Mouse (Mus musculus) MEL (cell line): ENCODE results near the gene Cd83. TPM values are rescaled to one million over a fixed set of nuclear protein-coding genes. Genes with fewer than 3 reads are reported as not detected.

Experiments
- DNase-seq: peaks from one replicate; pipeline ENCODE4 v3.0.0; 2011; ENCODE audit warnings: low read depth, low spot score
- H3K27ac ChIP-seq: 2 replicates; pipeline ENCODE4 v1.5.1; 2012; ENCODE audit warnings: low read depth, mild to moderate bottlenecking, control low read depth, low read length, moderate library complexity; ENCODE audit not compliant: control insufficient read depth
- H3K27me3 ChIP-seq, 2 experiments: fragments of 150-350 bp in 1 of 2; sonication (generic) in 1 of 2; 2 replicates each; pipeline ENCODE4 v1.6.1; 2012; ENCODE audit warnings: low read length in 2 of 2, mild to moderate bottlenecking in 2 of 2, improper control_type of control experiment in 1 of 2, moderate library complexity in 1 of 2; ENCODE audit not compliant: insufficient read depth in 2 of 2, control insufficient read depth in 1 of 2
- H3K36me3 ChIP-seq, 2 experiments: 2 replicates each; pipeline ENCODE4 v1.6.1; 2012 to 2014; ENCODE audit warnings: low read length in 2 of 2, improper control_type of control experiment in 1 of 2, inconsistent platforms in 1 of 2, mild to moderate bottlenecking in 1 of 2; ENCODE audit not compliant: insufficient read depth in 2 of 2, control insufficient read depth in 1 of 2
- H3K4me1 ChIP-seq, 2 experiments: fragments of 150-350 bp in 1 of 2; sonication (generic) in 1 of 2; 2 replicates each; pipeline ENCODE4 v1.6.1; 2012; ENCODE audit warnings: low read length in 2 of 2, improper control_type of control experiment in 1 of 2, mild to moderate bottlenecking in 1 of 2; ENCODE audit not compliant: insufficient read depth in 2 of 2, control insufficient read depth in 1 of 2
- H3K4me3 ChIP-seq, 2 experiments: fragments of 150-350 bp in 1 of 2; sonication (generic) in 1 of 2; 2 replicates each; pipeline ENCODE4 v1.5.1; 2012; ENCODE audit warnings: low read depth in 2 of 2, low read length in 2 of 2, mild to moderate bottlenecking in 2 of 2, moderate library complexity in 2 of 2, control low read depth in 1 of 2, improper control_type of control experiment in 1 of 2; ENCODE audit not compliant: control insufficient read depth in 1 of 2, insufficient read depth in 1 of 2
- H3K79me2 ChIP-seq: 2 replicates; pipeline ENCODE4 v1.6.1; 2012; ENCODE audit warnings: mild to moderate bottlenecking, low read length, moderate library complexity; ENCODE audit not compliant: control insufficient read depth, poor library complexity, insufficient read depth
- H3K9ac ChIP-seq: 2 replicates; pipeline ENCODE4 v1.6.1; 2012; ENCODE audit warnings: low read depth, mild to moderate bottlenecking, control low read depth, low read length, moderate library complexity; ENCODE audit not compliant: control insufficient read depth, poor library complexity, severe bottlenecking
- H3K9me3 ChIP-seq: fragments of 150-350 bp; sonication (generic); replicated peaks from 2 replicates; pipeline ENCODE4 v1.6.1; 2012; ENCODE audit warnings: mild to moderate bottlenecking, low read length, improper control_type of control experiment, moderate library complexity; ENCODE audit not compliant: insufficient read depth
- BHLHE40 ChIP-seq: IDR thresholded peaks from 2 replicates; pipeline ENCODE4 v1.6.1; 2012; ENCODE audit warnings: low read depth, mild to moderate bottlenecking, inconsistent platforms, low read length, improper control_type of control experiment, borderline replicate concordance
- CHD1 ChIP-seq: IDR thresholded peaks from 2 replicates; pipeline ENCODE4 v1.6.1; 2012; ENCODE audit warnings: low read depth, mild to moderate bottlenecking, inconsistent platforms, low read length, improper control_type of control experiment
- CTCF ChIP-seq, 3 experiments: IDR thresholded peaks in 2 of 3; conservative IDR thresholded peaks in 1 of 3; 2 replicates each; pipeline ENCODE4 v1.5.1; 2011 to 2012; ENCODE audit warnings: low read length in 3 of 3, low read depth in 2 of 3, mild to moderate bottlenecking in 2 of 3, improper control_type of control experiment in 1 of 3, inconsistent platforms in 1 of 3, mixed read lengths in 1 of 3, moderate library complexity in 1 of 3; ENCODE audit not compliant: control insufficient read depth in 1 of 3, insufficient read depth in 1 of 3, poor library complexity in 1 of 3, severe bottlenecking in 1 of 3
- EP300 ChIP-seq, 2 experiments: IDR thresholded peaks; 2 replicates each; pipeline ENCODE4 v1.6.1; 2011; ENCODE audit warnings: improper control_type of control experiment in 2 of 2, low read length in 2 of 2, low read depth in 1 of 2, mild to moderate bottlenecking in 1 of 2
- ETS1 ChIP-seq: IDR thresholded peaks from 2 replicates; pipeline ENCODE4 v1.6.1; 2012; ENCODE audit warnings: low read depth, mild to moderate bottlenecking, inconsistent platforms, low read length, improper control_type of control experiment, moderate library complexity
- GABPA ChIP-seq: IDR thresholded peaks from 2 replicates; pipeline ENCODE4 v1.6.1; 2012; ENCODE audit warnings: low read depth, mild to moderate bottlenecking, inconsistent platforms, low read length, improper control_type of control experiment, moderate library complexity
- HCFC1 ChIP-seq: IDR thresholded peaks from 2 replicates; pipeline ENCODE4 v1.6.1; 2012; ENCODE audit warnings: low read depth, mild to moderate bottlenecking, inconsistent platforms, low read length, improper control_type of control experiment, moderate library complexity
- JUND ChIP-seq: IDR thresholded peaks from 2 replicates; pipeline ENCODE4 v1.6.1; 2011; ENCODE audit warnings: low read depth, mild to moderate bottlenecking, improper control_type of control experiment, low read length
- MAFK ChIP-seq: IDR thresholded peaks from 2 replicates; pipeline ENCODE4 v1.6.1; 2011; ENCODE audit warnings: low read depth, mild to moderate bottlenecking, low read length, improper control_type of control experiment, borderline replicate concordance
- MAX ChIP-seq: IDR thresholded peaks from 2 replicates; pipeline ENCODE4 v1.6.1; 2011; ENCODE audit warnings: low read length, improper control_type of control experiment
- MEF2A ChIP-seq: IDR thresholded peaks from 2 replicates; pipeline ENCODE4 v1.6.1; 2014; ENCODE audit warnings: low read depth, mild to moderate bottlenecking, inconsistent platforms, low read length, improper control_type of control experiment; ENCODE audit not compliant: poor library complexity, insufficient replicate concordance, severe bottlenecking; ENCODE audit errors: extremely low read depth
- MXI1 ChIP-seq: IDR thresholded peaks from 2 replicates; pipeline ENCODE4 v1.6.1; 2011; ENCODE audit warnings: mild to moderate bottlenecking, low read depth, low read length, improper control_type of control experiment
- MYC ChIP-seq: IDR thresholded peaks from 2 replicates; pipeline ENCODE4 v1.6.1; 2011; ENCODE audit warnings: low read depth, mild to moderate bottlenecking, low read length, improper control_type of control experiment, moderate library complexity
- POLR2A ChIP-seq, 2 experiments: IDR thresholded peaks; 2 replicates each; pipeline ENCODE4 v1.6.1; 2011 to 2012; ENCODE audit warnings: low read length in 2 of 2, mild to moderate bottlenecking in 2 of 2, control low read depth in 1 of 2, improper control_type of control experiment in 1 of 2, low read depth in 1 of 2, moderate library complexity in 1 of 2; ENCODE audit not compliant: control insufficient read depth in 1 of 2, insufficient read depth in 1 of 2, poor library complexity in 1 of 2
- POLR2AphosphoS5 ChIP-seq: IDR thresholded peaks from 2 replicates; pipeline ENCODE4 v1.6.1; 2012; ENCODE audit warnings: low read depth, borderline replicate concordance, mild to moderate bottlenecking, inconsistent platforms, low read length, moderate library complexity, mixed read lengths
- RAD21 ChIP-seq: IDR thresholded peaks from 2 replicates; pipeline ENCODE4 v1.6.1; 2011; ENCODE audit warnings: mild to moderate bottlenecking, low read depth, low read length, improper control_type of control experiment
- RCOR1 ChIP-seq: IDR thresholded peaks from 2 replicates; pipeline ENCODE4 v1.6.1; 2012; ENCODE audit warnings: low read depth, mild to moderate bottlenecking, inconsistent platforms, low read length, improper control_type of control experiment
- SIN3A ChIP-seq: IDR thresholded peaks from 2 replicates; pipeline ENCODE4 v1.6.1; 2012; ENCODE audit warnings: low read length, improper control_type of control experiment, inconsistent platforms
- SMC3 ChIP-seq: IDR thresholded peaks from 2 replicates; pipeline ENCODE4 v1.6.1; 2011; ENCODE audit warnings: low read depth, low read length, improper control_type of control experiment
- TAL1 ChIP-seq: IDR thresholded peaks from 2 replicates; pipeline ENCODE4 v1.6.1; 2012; ENCODE audit warnings: mild to moderate bottlenecking, inconsistent platforms, low read length, moderate library complexity, mixed read lengths
- TBP ChIP-seq: IDR thresholded peaks from 2 replicates; pipeline ENCODE4 v1.8.0; 2011; ENCODE audit warnings: low read depth, low read length, improper control_type of control experiment
- TCF12 ChIP-seq: IDR thresholded peaks from 2 replicates; pipeline ENCODE4 v1.6.1; 2014; ENCODE audit warnings: low read depth, mild to moderate bottlenecking, inconsistent platforms, low read length, improper control_type of control experiment, moderate library complexity
- UBTF ChIP-seq: IDR thresholded peaks from 2 replicates; pipeline ENCODE4 v1.6.1; 2012; ENCODE audit warnings: low read depth, mild to moderate bottlenecking, inconsistent platforms, low read length, improper control_type of control experiment, moderate library complexity, borderline replicate concordance; ENCODE audit not compliant: insufficient read depth
- USF1 ChIP-seq: IDR thresholded peaks from 2 replicates; pipeline ENCODE4 v1.6.1; 2014; ENCODE audit warnings: low read depth, mild to moderate bottlenecking, inconsistent platforms, low read length, improper control_type of control experiment, moderate library complexity
- USF2 ChIP-seq, 2 experiments: IDR thresholded peaks; 2 replicates each; pipeline ENCODE4 v1.6.1; 2011 to 2012; ENCODE audit warnings: improper control_type of control experiment in 2 of 2, low read length in 2 of 2, borderline replicate concordance in 1 of 2, inconsistent platforms in 1 of 2, low read depth in 1 of 2, mild to moderate bottlenecking in 1 of 2; ENCODE audit not compliant: insufficient read depth in 1 of 2
- ZC3H11A ChIP-seq: IDR thresholded peaks from 2 replicates; pipeline ENCODE4 v1.6.1; 2012; ENCODE audit warnings: low read depth, mild to moderate bottlenecking, inconsistent platforms, low read length, improper control_type of control experiment
- ZNF384 ChIP-seq: IDR thresholded peaks from 2 replicates; pipeline ENCODE4 v1.6.1; 2012; ENCODE audit warnings: low read depth, mild to moderate bottlenecking, inconsistent platforms, low read length, improper control_type of control experiment
- polyA plus RNA-seq, 2 experiments: library from polyadenylated mRNA; stranded (reverse) in 1 of 2; unstranded in 1 of 2; fragments of >175 nt in 1 of 2; fragments of >200 nt in 1 of 2; gene quantifications; 2 replicates each; pipeline versions ENCODE4 v1.2.1 to v1.2.4; 2012; ENCODE audit warnings: low replicate concordance in 2 of 2, low read depth in 1 of 2; ENCODE audit not compliant: insufficient read length in 2 of 2, insufficient read depth in 1 of 2, missing spikeins in 1 of 2
- total RNA-seq: library from RNA; depleted of rRNA; stranded (reverse); fragments of 300-350 nt; gene quantifications from 2 replicates; pipeline ENCODE4 v1.2.3, GENCODE M21; 2012

Cd83 gene
- total and polyA plus RNA-seq, 3 experiments, result not detected

DNA sequence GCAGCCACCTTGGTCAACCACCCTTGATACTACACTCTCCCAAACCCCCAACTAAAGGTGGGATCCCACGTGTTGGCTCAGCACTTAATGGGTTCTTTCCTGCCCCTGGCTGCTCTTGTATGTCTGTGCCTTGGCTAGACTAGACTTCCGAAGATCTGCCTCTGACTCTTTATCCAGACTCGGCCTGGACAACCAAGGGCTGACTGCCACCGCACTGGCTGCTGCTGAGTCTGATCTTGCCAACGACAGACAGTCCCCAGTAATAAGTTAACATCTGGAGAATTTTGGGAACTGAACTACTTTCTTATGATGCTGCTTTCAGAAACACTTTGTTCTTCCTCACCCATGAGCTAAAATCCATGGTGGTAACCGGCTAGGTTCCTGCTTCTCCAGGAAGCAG is 26.0 kb downstream of the Cd83 start:
- TF ChIP-seq RAD21 (no peak), USF1 (no peak), TCF12 (no peak), BHLHE40 (no peak), USF2 (IDR thresholded peaks at IDR 0.05; ENCODE audit: borderline replicate concordance in 1 of 2, insufficient read depth in 1 of 2, low read depth in 1 of 2, low read length in 2 of 2) (no peak), MAX (no peak), RCOR1 (no peak), EP300 (IDR thresholded peaks at IDR 0.05; ENCODE audit: low read depth in 1 of 2, low read length in 2 of 2) (no peak), SMC3 (no peak), CHD1 (no peak), JUND (no peak), MEF2A (no peak), HCFC1 (no peak), GABPA (no peak), SIN3A (no peak), POLR2AphosphoS5 (no peak), ZNF384 (no peak), CTCF (IDR thresholded peaks at IDR 0.05 in 2 of 3, conservative IDR thresholded peaks at IDR 0.05 in 1 of 3; ENCODE audit: control insufficient read depth in 1 of 3, insufficient read depth in 1 of 3, low read depth in 2 of 3, low read length in 3 of 3, poor library complexity in 1 of 3, severe bottlenecking in 1 of 3) (no peak)
- no peaks in the 10 kb centered on the region for H3K36me3 ChIP-seq
- H3K27ac ChIP-seq, result no peak overlapping the region
- H3K27me3 ChIP-seq, result no peaks in the 10 kb centered on the region
- no peak for DNase-seq
- H3K79me2 ChIP-seq, result no peaks in the 10 kb centered on the region
- no peak overlapping the region for H3K4me3 ChIP-seq
- H3K9me3 ChIP-seq, result no peaks in the 10 kb centered on the region
- H3K9ac ChIP-seq, result no peak overlapping the region
- H3K4me1 ChIP-seq, result no peaks in the 10 kb centered on the region

DNA sequence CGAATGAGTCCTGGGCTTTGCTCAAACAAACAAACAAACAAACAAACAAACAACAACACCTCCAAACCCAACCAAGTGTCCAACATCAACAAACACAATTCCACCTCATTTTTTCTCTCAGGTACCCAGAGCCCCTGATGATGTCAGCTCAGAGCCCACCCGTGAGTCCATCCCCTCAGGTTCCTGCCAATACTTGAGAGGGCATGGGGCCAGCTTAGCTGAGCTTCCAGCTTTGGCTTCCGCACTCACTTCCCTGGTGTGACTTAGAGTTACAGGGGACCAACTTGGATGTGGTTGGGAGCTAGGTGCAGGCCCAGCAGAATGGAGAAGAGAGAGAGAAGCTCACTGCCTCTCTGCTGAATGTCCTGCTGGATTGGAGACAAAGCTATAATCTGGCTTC is 27.3 kb downstream of the Cd83 start:
- no peak overlapping the region for H3K4me3 ChIP-seq
- no peaks in the 10 kb centered on the region for H3K79me2 ChIP-seq
- no peaks in the 10 kb centered on the region for H3K36me3 ChIP-seq
- no peak overlapping the region for H3K27ac ChIP-seq
- H3K27me3 ChIP-seq, result no peaks in the 10 kb centered on the region
- H3K9ac ChIP-seq, result no peak overlapping the region
- H3K4me1 ChIP-seq, result no peaks in the 10 kb centered on the region
- H3K9me3 ChIP-seq, result no peaks in the 10 kb centered on the region
- TF ChIP-seq UBTF, result no peak
- TF ChIP-seq ETS1, result no peak
- no peak for TF ChIP-seq MYC
- no peak for TF ChIP-seq MXI1
- no peak for TF ChIP-seq TCF12
- no peak for TF ChIP-seq EP300 (IDR thresholded peaks at IDR 0.05; ENCODE audit: low read depth in 1 of 2, low read length in 2 of 2)
- TF ChIP-seq ZC3H11A, result no peak
- no peak for TF ChIP-seq USF1
- no peak for TF ChIP-seq BHLHE40
- TF ChIP-seq MAFK, result no peak
- TF ChIP-seq POLR2A (IDR thresholded peaks at IDR 0.05; ENCODE audit: control insufficient read depth in 1 of 2, insufficient read depth in 1 of 2, low read depth in 1 of 2, low read length in 2 of 2, poor library complexity in 1 of 2), result no peak
- TF ChIP-seq CHD1, result no peak
- TF ChIP-seq SIN3A, result no peak
- no peak for TF ChIP-seq TBP
- no peak for TF ChIP-seq TAL1
- DNase-seq, result no peak
